Mouse (Mus musculus): ENCODE data around the gene Mpo. TPM values are rescaled to one million over a fixed set of nuclear protein-coding genes. Genes with fewer than 3 reads are reported as not detected.

The Mpo gene
- polyA plus RNA-seq (2015; fragmentation: Nextera tagmentation; extraction: Ambion mirVana): 0.31 and 0.41 TPM in 2 replicates

GRCm38 (mm10) chr11:87793460-87793859 is at the start of gene Mpo:
Mpo (plus strand) TSS chr11:87793581.
- H3K36me3 ChIP-seq: no peaks in the 10 kb centered on the region
- H3K27ac ChIP-seq: no peak within 1 kb of the TSS
- no peak for ATAC-seq
- H3K4me1 ChIP-seq (replicated peaks): no peaks in the 10 kb centered on the region; the same call in 1 of the 2 replicates
- no peaks in the 10 kb centered on the region for H3K27me3 ChIP-seq
- no peaks in the 10 kb centered on the region for H3K9me3 ChIP-seq
- no peak within 1 kb of the TSS for H3K9ac ChIP-seq (replicated peaks)
- no peak within 1 kb of the TSS for H3K4me3 ChIP-seq (replicated peaks)
- WGBS: 80% methylated on average over 3 of the region's 3 CpGs
- H3K4me2 ChIP-seq (replicated peaks): no peak within 1 kb of the TSS

- no peaks in the 10 kb centered on the region for H3K9me3 ChIP-seq
- ATAC-seq: no peak
- peaks cover 60% of the 10 kb centered on the region for H3K36me3 ChIP-seq
- H3K27ac ChIP-seq: no peak overlapping the region
- H3K4me2 ChIP-seq (replicated peaks): no peak overlapping the region
- H3K4me3 ChIP-seq (replicated peaks): no peak overlapping the region
- no peaks in the 10 kb centered on the region for H3K27me3 ChIP-seq
- H3K4me1 ChIP-seq (replicated peaks): no peaks in the 10 kb centered on the region
- 97% methylated on average over 3 of the region's 3 CpGs for WGBS
- no peak overlapping the region for H3K9ac ChIP-seq (replicated peaks)
These were observed 49.7 kb upstream of the Mpo start for GRCm38 (mm10) chr11:87743691-87744090.

GRCm38 (mm10) chr11:87744964-87745363 is 48.4 kb upstream of the Mpo start:
- no peak overlapping the region for H3K4me3 ChIP-seq (replicated peaks)
- H3K27me3 ChIP-seq: no peaks in the 10 kb centered on the region
- ATAC-seq: no peak
- peaks cover 52% of the 10 kb centered on the region for H3K36me3 ChIP-seq
- H3K27ac ChIP-seq: no peak overlapping the region
- no peak overlapping the region for H3K9ac ChIP-seq (replicated peaks)
- no peaks in the 10 kb centered on the region for H3K9me3 ChIP-seq
- no peak overlapping the region for H3K4me2 ChIP-seq (replicated peaks)
- WGBS: 80% methylated on average over 4 of the region's 4 CpGs
- no peaks in the 10 kb centered on the region for H3K4me1 ChIP-seq (replicated peaks)

GRCm38 (mm10) chr11:87745632-87746555 is 47.5 kb upstream of the Mpo start:
- WGBS: 82% methylated on average over 9 of the region's 9 CpGs
- no peak overlapping the region for H3K4me2 ChIP-seq (replicated peaks)

GRCm38 (mm10) chr11:87747312-87747711 is 46.1 kb upstream of the Mpo start:
- H3K36me3 ChIP-seq: peaks cover 32% of the 10 kb centered on the region
- no peak overlapping the region for H3K4me2 ChIP-seq (replicated peaks)
- no peaks in the 10 kb centered on the region for H3K9me3 ChIP-seq
- no peak overlapping the region for H3K27ac ChIP-seq
- H3K27me3 ChIP-seq: no peaks in the 10 kb centered on the region
- H3K4me3 ChIP-seq (replicated peaks): no peak overlapping the region
- H3K4me1 ChIP-seq (replicated peaks): no peaks in the 10 kb centered on the region
- 91% methylated on average over 5 of the region's 5 CpGs for WGBS
- no peak for ATAC-seq
- no peak overlapping the region for H3K9ac ChIP-seq (replicated peaks)

More at GRCm38 (mm10) chr11:87745632-87746555, 47.5 kb upstream of the Mpo start:
- H3K4me1 ChIP-seq (replicated peaks): no peaks in the 10 kb centered on the region
- H3K4me3 ChIP-seq (replicated peaks): no peak overlapping the region
- H3K27me3 ChIP-seq: no peaks in the 10 kb centered on the region
- no peak overlapping the region for H3K27ac ChIP-seq
- no peaks in the 10 kb centered on the region for H3K9me3 ChIP-seq
- no peak for ATAC-seq
- H3K9ac ChIP-seq (replicated peaks): no peak overlapping the region
- peaks cover 43% of the 10 kb centered on the region for H3K36me3 ChIP-seq

- no peak for ATAC-seq
- no peaks in the 10 kb centered on the region for H3K9me3 ChIP-seq
- 90% methylated on average over 7 of the region's 7 CpGs for WGBS
- H3K4me3 ChIP-seq (replicated peaks): no peak overlapping the region
- H3K27ac ChIP-seq: no peak overlapping the region
- H3K4me2 ChIP-seq (replicated peaks): no peak overlapping the region
- H3K4me1 ChIP-seq (replicated peaks): no peaks in the 10 kb centered on the region
- peaks cover 28% of the 10 kb centered on the region for H3K36me3 ChIP-seq
- H3K9ac ChIP-seq (replicated peaks): no peak overlapping the region
- H3K27me3 ChIP-seq: no peaks in the 10 kb centered on the region
These were observed 45.7 kb upstream of the Mpo start for GRCm38 (mm10) chr11:87747716-87748115.

- 44% methylated on average over 19 of the region's 19 CpGs for WGBS
- no peaks in the 10 kb centered on the region for H3K27me3 ChIP-seq
- no peak for ATAC-seq
- peaks cover 21% of the 10 kb centered on the region for H3K36me3 ChIP-seq
- H3K9me3 ChIP-seq: no peaks in the 10 kb centered on the region
- no peaks in the 10 kb centered on the region for H3K4me1 ChIP-seq (replicated peaks)
- no peak overlapping the region for H3K27ac ChIP-seq
- H3K9ac ChIP-seq (replicated peaks): no peak overlapping the region
- no peak overlapping the region for H3K4me2 ChIP-seq (replicated peaks)
- H3K4me3 ChIP-seq (replicated peaks): no peak overlapping the region
These were observed 45.0 kb upstream of the Mpo start for GRCm38 (mm10) chr11:87748132-87749119.

- no peaks in the 10 kb centered on the region for H3K27me3 ChIP-seq
- H3K4me3 ChIP-seq (replicated peaks): no peak overlapping the region
- H3K27ac ChIP-seq: no peak overlapping the region
- 62% methylated on average over 18 of the region's 18 CpGs for WGBS
- no peak overlapping the region for H3K4me2 ChIP-seq (replicated peaks)
- H3K9ac ChIP-seq (replicated peaks): no peak overlapping the region
- no peaks in the 10 kb centered on the region for H3K9me3 ChIP-seq
- no peaks in the 10 kb centered on the region for H3K4me1 ChIP-seq (replicated peaks)
- ATAC-seq: no peak
- H3K36me3 ChIP-seq: peaks cover 11% of the 10 kb centered on the region
These were observed 44.0 kb upstream of the Mpo start for GRCm38 (mm10) chr11:87749192-87750042.

GRCm38 (mm10) chr11:87750043-87750421 is 43.3 kb upstream of the Mpo start:
- Histone ChIP-seq H3K27ac (no peak overlapping the region), H3K4me3 (replicated peaks) (no peak overlapping the region), H3K9me3 (no peaks in the 10 kb centered on the region), H3K36me3 (peaks cover 5% of the 10 kb centered on the region; the same call in 1 of the 2 replicates), H3K4me2 (replicated peaks) (no peak overlapping the region), H3K9ac (replicated peaks) (no peak overlapping the region), H3K27me3 (no peaks in the 10 kb centered on the region), H3K4me1 (replicated peaks) (no peaks in the 10 kb centered on the region)
- ATAC-seq: no peak
- WGBS: 84% methylated on average over 11 of the region's 11 CpGs

GRCm38 (mm10) chr11:87750521-87750920 is 42.9 kb upstream of the Mpo start:
- H3K4me1 ChIP-seq (replicated peaks): no peaks in the 10 kb centered on the region
- no peaks in the 10 kb centered on the region for H3K27me3 ChIP-seq
- ATAC-seq: no peak
- H3K9ac ChIP-seq (replicated peaks): no peak overlapping the region
- WGBS: 66% methylated on average over 3 of the region's 3 CpGs
- H3K4me3 ChIP-seq (replicated peaks): no peak overlapping the region
- no peaks in the 10 kb centered on the region for H3K9me3 ChIP-seq
- no peak overlapping the region for H3K4me2 ChIP-seq (replicated peaks)
- H3K36me3 ChIP-seq: no peaks in the 10 kb centered on the region
- H3K27ac ChIP-seq: no peak overlapping the region

GRCm38 (mm10) chr11:87751031-87751430 is 42.4 kb upstream of the Mpo start:
- no peaks in the 10 kb centered on the region for H3K27me3 ChIP-seq
- H3K27ac ChIP-seq: no peak overlapping the region
- 83% methylated on average over 8 of the region's 8 CpGs for WGBS
- H3K4me2 ChIP-seq (replicated peaks): no peak overlapping the region
- no peak overlapping the region for H3K9ac ChIP-seq (replicated peaks)
- no peak for ATAC-seq
- H3K9me3 ChIP-seq: no peaks in the 10 kb centered on the region
- no peaks in the 10 kb centered on the region for H3K36me3 ChIP-seq
- H3K4me3 ChIP-seq (replicated peaks): no peak overlapping the region
- H3K4me1 ChIP-seq (replicated peaks): no peaks in the 10 kb centered on the region

Data from midbrain, embryonic 13.5 days (tissue).